Mouse (Mus musculus): ENCODE data around the gene Unc93b1. TPM values are rescaled to one million over a fixed set of nuclear protein-coding genes. Genes with fewer than 3 reads are reported as not detected.

Gene Unc93b1
- total and polyA plus RNA-seq, 2 experiments from 2014 or later, result 10.8 to 13.2 TPM

DNA sequence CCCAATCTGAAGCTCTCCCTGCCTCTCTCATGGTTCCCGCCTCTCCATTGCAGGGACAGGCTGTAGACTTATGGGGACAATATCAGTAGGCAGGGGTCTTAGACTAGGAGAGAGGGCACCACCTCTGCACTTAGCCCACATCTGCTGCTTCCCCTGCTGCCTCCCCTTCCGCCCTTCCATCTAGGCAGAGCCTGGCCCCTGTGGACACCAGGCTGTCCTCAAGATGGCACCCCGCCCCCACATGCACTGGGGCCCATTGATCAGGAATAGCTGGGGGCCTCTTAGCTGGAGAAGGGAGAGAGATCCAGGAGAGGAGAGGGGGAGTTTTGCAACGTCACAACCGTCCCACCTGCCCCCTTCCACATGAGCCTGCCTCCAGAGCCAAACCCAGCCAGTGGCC, 57.4 kb downstream of the Unc93b1 start, which contains the start of gene Tbx10:
Gene Tbx10, plus strand, starts transcription at position 337 of the 400 bp plus-strand sequence.
- Histone ChIP-seq H3K4me3 (ENCODE audit: low read depth, low read length) (no peak within 1 kb of the TSS), H3K9ac (no peak within 1 kb of the TSS), H3K4me1 (ENCODE audit: insufficient read depth) (no peaks in the 10 kb centered on the region), H3K27ac (ENCODE audit: low read depth, low read length) (no peak within 1 kb of the TSS), H3K27me3 (ENCODE audit: insufficient read depth, low read length) (no peaks in the 10 kb centered on the region; the same call in 1 of the 2 replicates), H3K4me2 (ENCODE audit: low read depth) (no peak within 1 kb of the TSS), H3K36me3 (ENCODE audit: insufficient read depth) (no peaks in the 10 kb centered on the region), H3K9me3 (ENCODE audit: low read length) (no peaks in the 10 kb centered on the region)
- no peak for DNase-seq
- no peak for TF ChIP-seq CTCF (IDR thresholded peaks at IDR 0.05; ENCODE audit: low read depth)
- no peak for ATAC-seq
- WGBS, result 54% methylated on average over 5 of the region's 5 CpGs

DNA sequence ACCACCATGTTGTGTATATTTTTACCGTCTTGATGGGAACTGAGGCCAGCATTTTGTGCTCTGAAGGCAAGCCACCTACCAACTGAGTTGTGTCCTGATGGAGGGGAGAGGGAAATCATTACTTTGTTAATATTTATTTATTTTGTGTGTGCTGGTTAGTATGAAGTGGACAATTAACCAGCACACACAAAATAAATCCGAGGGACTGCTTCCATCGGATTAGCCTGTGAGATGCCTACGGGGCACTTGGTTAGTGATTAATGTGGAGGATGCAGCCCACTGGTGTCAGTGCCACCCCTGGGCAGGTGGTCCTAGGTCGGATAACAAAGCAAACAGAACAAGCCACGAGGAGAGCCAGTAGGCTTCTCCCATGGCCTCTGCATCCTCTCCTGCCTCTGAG, 59.9 kb downstream of the Unc93b1 start:
- WGBS, result 64% methylated on average over 6 of the region's 6 CpGs
- Histone ChIP-seq H3K9ac (no peak overlapping the region), H3K36me3 (ENCODE audit: insufficient read depth) (no peaks in the 10 kb centered on the region), H3K4me3 (ENCODE audit: low read depth, low read length) (no peak overlapping the region), H3K27me3 (ENCODE audit: insufficient read depth, low read length) (no peaks in the 10 kb centered on the region; the same call in 1 of the 2 replicates), H3K27ac (ENCODE audit: low read depth, low read length) (no peak overlapping the region), H3K9me3 (ENCODE audit: low read length) (no peaks in the 10 kb centered on the region), H3K4me1 (ENCODE audit: insufficient read depth) (no peaks in the 10 kb centered on the region), H3K4me2 (ENCODE audit: low read depth) (no peak overlapping the region)
- TF ChIP-seq CTCF (IDR thresholded peaks at IDR 0.05; ENCODE audit: low read depth), result no peak
- no peak for ATAC-seq
- DNase-seq, result no peak

DNA sequence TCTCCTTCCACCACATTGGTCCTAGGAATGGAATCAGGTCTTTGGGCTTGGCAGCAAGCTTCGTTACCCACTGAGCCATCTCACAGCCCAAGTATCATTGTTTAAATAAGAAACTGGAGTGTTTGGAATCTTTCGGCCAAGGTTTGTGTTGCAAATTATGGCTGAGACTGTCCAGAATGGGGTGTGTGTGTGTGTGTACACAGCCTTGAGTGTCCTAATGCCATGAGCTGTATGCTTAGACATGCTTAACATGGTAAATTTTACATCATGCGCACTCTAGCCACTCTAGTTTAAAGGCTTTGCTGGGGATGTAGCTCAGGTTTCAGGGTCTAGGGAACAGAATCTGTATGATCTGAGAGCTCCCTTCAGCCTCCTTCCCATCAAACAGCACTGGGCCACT, 60.5 kb downstream of the Unc93b1 start:
- DNase-seq, result no peak
- H3K4me3 ChIP-seq (ENCODE audit: low read depth, low read length), result no peak overlapping the region
- H3K27me3 ChIP-seq (ENCODE audit: insufficient read depth, low read length), result no peaks in the 10 kb centered on the region; the same call in 1 of the 2 replicates
- ATAC-seq, result no peak
- TF ChIP-seq CTCF (IDR thresholded peaks at IDR 0.05; ENCODE audit: low read depth), result no peak
- H3K9me3 ChIP-seq (ENCODE audit: low read length), result no peaks in the 10 kb centered on the region
- no peaks in the 10 kb centered on the region for H3K4me1 ChIP-seq (ENCODE audit: insufficient read depth)
- H3K36me3 ChIP-seq (ENCODE audit: insufficient read depth), result no peaks in the 10 kb centered on the region
- H3K4me2 ChIP-seq (ENCODE audit: low read depth), result no peak overlapping the region
- H3K27ac ChIP-seq (ENCODE audit: low read depth, low read length), result no peak overlapping the region
- no peak overlapping the region for H3K9ac ChIP-seq
- WGBS, result 86% methylated on average over 3 of the region's 3 CpGs

DNA sequence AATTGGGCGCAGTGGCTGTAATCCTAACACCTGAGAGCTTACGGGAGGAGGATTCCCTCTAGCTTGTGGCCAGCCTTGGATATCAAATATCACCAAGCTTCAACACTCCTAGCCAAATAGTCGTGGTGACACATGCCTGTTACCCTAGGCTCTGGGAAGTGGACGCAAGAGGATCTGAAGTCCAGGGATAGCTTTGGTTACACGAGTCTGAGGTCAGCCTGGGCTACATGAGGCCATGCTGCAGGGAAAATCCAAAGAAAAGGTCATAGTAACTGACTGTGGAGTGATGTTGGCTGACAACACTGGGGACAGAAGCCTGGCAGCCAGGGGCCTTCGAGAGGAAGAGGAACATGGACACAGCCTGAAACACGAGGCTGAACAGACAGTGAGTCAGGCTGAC, 61.1 kb downstream of the Unc93b1 start:
- Histone ChIP-seq H3K9me3 (ENCODE audit: low read length) (no peaks in the 10 kb centered on the region), H3K27ac (ENCODE audit: low read depth, low read length) (no peak overlapping the region), H3K36me3 (ENCODE audit: insufficient read depth) (no peaks in the 10 kb centered on the region), H3K27me3 (ENCODE audit: insufficient read depth, low read length) (no peaks in the 10 kb centered on the region), H3K9ac (no peak overlapping the region), H3K4me2 (ENCODE audit: low read depth) (no peak overlapping the region), H3K4me1 (ENCODE audit: insufficient read depth) (peaks cover 3% of the 10 kb centered on the region; the same call in 1 of the 2 replicates), H3K4me3 (ENCODE audit: low read depth, low read length) (no peak overlapping the region)
- ATAC-seq (no peak), DNase-seq (no peak)
- no peak for TF ChIP-seq CTCF (IDR thresholded peaks at IDR 0.05; ENCODE audit: low read depth)
- WGBS, result 72% methylated on average over 7 of the region's 7 CpGs

DNA sequence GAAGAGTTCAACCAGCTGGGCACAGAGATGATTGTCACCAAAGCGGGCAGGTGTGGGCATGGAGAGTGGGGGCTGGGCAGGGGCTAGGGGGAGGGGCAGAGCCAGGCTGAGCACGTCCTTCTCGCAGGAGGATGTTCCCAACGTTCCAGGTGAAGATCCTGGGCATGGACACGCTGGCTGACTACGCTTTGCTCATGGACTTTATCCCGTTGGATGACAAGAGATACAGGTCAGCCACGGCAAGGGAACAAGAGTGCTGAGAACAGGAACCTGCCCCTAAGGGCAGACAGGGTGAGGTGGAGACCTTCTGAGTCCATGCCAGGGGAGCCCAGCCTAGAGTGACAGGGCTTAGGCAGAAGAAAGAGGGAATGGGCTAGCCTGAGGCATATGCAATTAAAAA, 61.8 kb downstream of the Unc93b1 start:
- Histone ChIP-seq H3K9me3 (ENCODE audit: low read length) (no peaks in the 10 kb centered on the region), H3K4me3 (ENCODE audit: low read depth, low read length) (no peak overlapping the region), H3K4me2 (ENCODE audit: low read depth) (no peak overlapping the region), H3K4me1 (ENCODE audit: insufficient read depth) (peaks cover 9% of the 10 kb centered on the region; the same call in 1 of the 2 replicates), H3K9ac (no peak overlapping the region), H3K36me3 (ENCODE audit: insufficient read depth) (no peaks in the 10 kb centered on the region), H3K27me3 (ENCODE audit: insufficient read depth, low read length) (no peaks in the 10 kb centered on the region), H3K27ac (ENCODE audit: low read depth, low read length) (no peak overlapping the region)
- DNase-seq, result no peak
- 88% methylated on average over 8 of the region's 8 CpGs for WGBS
- ATAC-seq, result no peak
- no peak for TF ChIP-seq CTCF (IDR thresholded peaks at IDR 0.05; ENCODE audit: low read depth)

DNA sequence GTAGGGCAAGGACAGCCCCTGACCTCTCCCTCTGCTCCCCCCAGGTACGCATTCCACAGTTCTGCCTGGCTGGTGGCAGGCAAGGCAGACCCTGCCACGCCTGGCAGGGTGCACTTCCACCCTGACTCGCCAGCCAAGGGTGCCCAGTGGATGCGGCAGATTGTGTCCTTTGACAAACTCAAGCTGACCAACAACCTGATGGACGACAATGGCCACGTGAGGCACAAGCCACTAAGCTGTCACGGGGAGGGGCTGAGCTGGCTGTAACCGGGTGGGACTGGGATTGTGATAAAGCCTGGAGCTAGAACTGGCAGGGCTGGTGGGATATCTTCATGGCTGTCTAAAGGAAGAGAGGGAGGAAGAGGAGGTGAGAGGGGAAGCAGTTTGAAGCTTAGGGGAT, 62.2 kb downstream of the Unc93b1 start:
- Histone ChIP-seq H3K27ac (ENCODE audit: low read depth, low read length) (no peak overlapping the region), H3K36me3 (ENCODE audit: insufficient read depth) (no peaks in the 10 kb centered on the region), H3K9ac (no peak overlapping the region), H3K27me3 (ENCODE audit: insufficient read depth, low read length) (no peaks in the 10 kb centered on the region), H3K4me1 (ENCODE audit: insufficient read depth) (peaks cover 10% of the 10 kb centered on the region; the same call in 1 of the 2 replicates), H3K9me3 (ENCODE audit: low read length) (no peaks in the 10 kb centered on the region), H3K4me2 (ENCODE audit: low read depth) (no peak overlapping the region), H3K4me3 (ENCODE audit: low read depth, low read length) (no peak overlapping the region)
- no peak for ATAC-seq
- WGBS, result 66% methylated on average over 8 of the region's 8 CpGs
- no peak for DNase-seq
- TF ChIP-seq CTCF (IDR thresholded peaks at IDR 0.05; ENCODE audit: low read depth), result no peak

DNA sequence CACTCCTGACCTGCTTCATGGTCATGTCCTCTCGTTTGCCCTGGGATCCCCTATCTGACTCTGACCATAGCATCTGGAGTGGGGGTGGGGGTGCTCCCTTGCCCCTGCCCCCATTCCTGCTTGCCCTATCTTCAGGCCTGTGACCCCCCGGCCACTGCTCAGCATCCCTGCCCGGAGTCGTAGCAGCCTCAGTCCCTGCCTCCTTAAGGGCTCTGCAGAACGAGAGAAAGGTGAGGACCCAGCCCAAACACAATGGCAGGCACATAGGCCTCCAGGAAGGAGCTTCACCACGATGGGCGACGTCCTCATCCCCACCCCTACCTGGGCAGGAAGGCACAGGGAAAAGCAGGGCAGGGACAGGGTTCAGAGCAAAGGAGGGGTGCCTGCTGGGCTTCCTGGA, 63.3 kb downstream of the Unc93b1 start:
- WGBS, result 78% methylated on average over 8 of the region's 8 CpGs

More for the DNA sequence above, 63.3 kb downstream of the Unc93b1 start:
- H3K36me3 ChIP-seq (ENCODE audit: insufficient read depth), result no peaks in the 10 kb centered on the region
- H3K4me2 ChIP-seq (ENCODE audit: low read depth), result no peak overlapping the region
- no peak overlapping the region for H3K27ac ChIP-seq (ENCODE audit: low read depth, low read length)
- TF ChIP-seq CTCF (IDR thresholded peaks at IDR 0.05; ENCODE audit: low read depth), result no peak
- H3K27me3 ChIP-seq (ENCODE audit: insufficient read depth, low read length), result no peaks in the 10 kb centered on the region
- H3K4me3 ChIP-seq (ENCODE audit: low read depth, low read length), result no peak overlapping the region
- peaks cover 10% of the 10 kb centered on the region; the same call in 1 of the 2 replicates for H3K4me1 ChIP-seq (ENCODE audit: insufficient read depth)
- DNase-seq (no peak), ATAC-seq (no peak)
- no peak overlapping the region for H3K9ac ChIP-seq
- H3K9me3 ChIP-seq (ENCODE audit: low read length), result no peaks in the 10 kb centered on the region

Other genes starting within 250 kb of the Unc93b1 start
- 7.9 and 11.1 TPM in 2 replicates for gene Lrp5, start 248.6 kb upstream of the Unc93b1 start, total RNA-seq (2014; rRNA removed)
- 0.50 and 0.56 TPM in 2 replicates for gene Lrp5, start 248.6 kb upstream of the Unc93b1 start, polyA plus RNA-seq (2015; fragmentation: Nextera tagmentation; extraction: Ambion mirVana)
- 33.6 and 37.2 TPM in 2 replicates for gene 1810055G02Rik, start 226.9 kb upstream of the Unc93b1 start, total RNA-seq (2014; rRNA removed)
- 38.4 and 39.0 TPM in 2 replicates for gene 1810055G02Rik, start 226.9 kb upstream of the Unc93b1 start, polyA plus RNA-seq (2015; fragmentation: Nextera tagmentation; extraction: Ambion mirVana)
- gene Kmt5b, start 167.8 kb upstream of the Unc93b1 start, total RNA-seq (2014; rRNA removed), result 80.7 and 103 TPM in 2 replicates
- 24.3 and 38.1 TPM in 2 replicates for gene Kmt5b, start 167.8 kb upstream of the Unc93b1 start, polyA plus RNA-seq (2015; fragmentation: Nextera tagmentation; extraction: Ambion mirVana)
- gene Chka, start 83.4 kb upstream of the Unc93b1 start, total RNA-seq (2014; rRNA removed), result 67.0 and 69.4 TPM in 2 replicates
- gene Chka, start 83.4 kb upstream of the Unc93b1 start, polyA plus RNA-seq (2015; fragmentation: Nextera tagmentation; extraction: Ambion mirVana), result 49.4 and 53.9 TPM in 2 replicates
- gene Tcirg1, start 28.1 kb upstream of the Unc93b1 start, total RNA-seq (2014; rRNA removed), result 21.4 and 23.5 TPM in 2 replicates
- gene Tcirg1, start 28.1 kb upstream of the Unc93b1 start, polyA plus RNA-seq (2015; fragmentation: Nextera tagmentation; extraction: Ambion mirVana), result 9.3 and 9.9 TPM in 2 replicates
- 137 and 148 TPM in 2 replicates for gene Ndufs8, start 22.4 kb upstream of the Unc93b1 start, total RNA-seq (2014; rRNA removed)
- 261 and 281 TPM in 2 replicates for gene Ndufs8, start 22.4 kb upstream of the Unc93b1 start, polyA plus RNA-seq (2015; fragmentation: Nextera tagmentation; extraction: Ambion mirVana)
- gene Aldh3b1, start 5.4 kb upstream of the Unc93b1 start, total RNA-seq (2014; rRNA removed), result 1.7 and 4.2 TPM in 2 replicates
- 3.6 and 4.1 TPM in 2 replicates for gene Aldh3b1, start 5.4 kb upstream of the Unc93b1 start, polyA plus RNA-seq (2015; fragmentation: Nextera tagmentation; extraction: Ambion mirVana)
- not detected in 2 replicates for gene Aldh3b3, start 23.5 kb downstream of the Unc93b1 start, total RNA-seq (2014; rRNA removed)
- gene Aldh3b3, start 23.5 kb downstream of the Unc93b1 start, polyA plus RNA-seq (2015; fragmentation: Nextera tagmentation; extraction: Ambion mirVana), result not detected in 2 replicates
- gene Aldh3b2, start 37.1 kb downstream of the Unc93b1 start, total RNA-seq (2014; rRNA removed), result 1.5 and 2.7 TPM in 2 replicates
- 1.8 and 1.9 TPM in 2 replicates for gene Aldh3b2, start 37.1 kb downstream of the Unc93b1 start, polyA plus RNA-seq (2015; fragmentation: Nextera tagmentation; extraction: Ambion mirVana)
- gene Acy3, start 51.4 kb downstream of the Unc93b1 start, total RNA-seq (2014; rRNA removed), result 2.2 and 2.5 TPM in 2 replicates
- 2.2 and 2.8 TPM in 2 replicates for gene Acy3, start 51.4 kb downstream of the Unc93b1 start, polyA plus RNA-seq (2015; fragmentation: Nextera tagmentation; extraction: Ambion mirVana)
- gene Tbx10, start 57.6 kb downstream of the Unc93b1 start, total RNA-seq (2014; rRNA removed), result not detected in 2 replicates
- gene Tbx10, start 57.6 kb downstream of the Unc93b1 start, polyA plus RNA-seq (2015; fragmentation: Nextera tagmentation; extraction: Ambion mirVana), result not detected in 2 replicates
- gene Nudt8, start 65.4 kb downstream of the Unc93b1 start, total RNA-seq (2014; rRNA removed), result 26.7 and 30.8 TPM in 2 replicates
- gene Nudt8, start 65.4 kb downstream of the Unc93b1 start, polyA plus RNA-seq (2015; fragmentation: Nextera tagmentation; extraction: Ambion mirVana), result 36.3 and 40.4 TPM in 2 replicates
- gene Gm49405, start 65.4 kb downstream of the Unc93b1 start, total RNA-seq (2014; rRNA removed), result 7.8 and 8.5 TPM in 2 replicates
- gene Gm49405, start 65.4 kb downstream of the Unc93b1 start, polyA plus RNA-seq (2015; fragmentation: Nextera tagmentation; extraction: Ambion mirVana), result 2.1 and 2.6 TPM in 2 replicates
- 16.0 and 17.8 TPM in 2 replicates for gene Doc2g, start 68.1 kb downstream of the Unc93b1 start, total RNA-seq (2014; rRNA removed)
- gene Doc2g, start 68.1 kb downstream of the Unc93b1 start, polyA plus RNA-seq (2015; fragmentation: Nextera tagmentation; extraction: Ambion mirVana), result 5.7 and 6.3 TPM in 2 replicates
- gene Ndufv1, start 77.6 kb downstream of the Unc93b1 start, total RNA-seq (2014; rRNA removed), result 250 and 281 TPM in 2 replicates
- gene Ndufv1, start 77.6 kb downstream of the Unc93b1 start, polyA plus RNA-seq (2015; fragmentation: Nextera tagmentation; extraction: Ambion mirVana), result 268 TPM in 2 replicates
- 245 and 296 TPM in 2 replicates for gene Gstp1, start 102.8 kb downstream of the Unc93b1 start, total RNA-seq (2014; rRNA removed)
- 619 and 642 TPM in 2 replicates for gene Gstp1, start 102.8 kb downstream of the Unc93b1 start, polyA plus RNA-seq (2015; fragmentation: Nextera tagmentation; extraction: Ambion mirVana)
- gene Gstp2, start 110.8 kb downstream of the Unc93b1 start, total RNA-seq (2014; rRNA removed), result 2.7 TPM in 1 of 2 replicates, not detected in the other
- gene Gstp2, start 110.8 kb downstream of the Unc93b1 start, polyA plus RNA-seq (2015; fragmentation: Nextera tagmentation; extraction: Ambion mirVana), result 0.54 and 2.5 TPM in 2 replicates
- gene Gstp3, start 124.4 kb downstream of the Unc93b1 start, total RNA-seq (2014; rRNA removed), result not detected in 2 replicates
- gene Gstp3, start 124.4 kb downstream of the Unc93b1 start, polyA plus RNA-seq (2015; fragmentation: Nextera tagmentation; extraction: Ambion mirVana), result not detected in 2 replicates
- gene Cabp2, start 146.4 kb downstream of the Unc93b1 start, total RNA-seq (2014; rRNA removed), result not detected in 2 replicates
- gene Cabp2, start 146.4 kb downstream of the Unc93b1 start, polyA plus RNA-seq (2015; fragmentation: Nextera tagmentation; extraction: Ambion mirVana), result not detected in 2 replicates
- gene Cdk2ap2, start 162.0 kb downstream of the Unc93b1 start, total RNA-seq (2014; rRNA removed), result 34.4 and 35.4 TPM in 2 replicates
- gene Cdk2ap2, start 162.0 kb downstream of the Unc93b1 start, polyA plus RNA-seq (2015; fragmentation: Nextera tagmentation; extraction: Ambion mirVana), result 59.9 and 65.4 TPM in 2 replicates
- 108 and 127 TPM in 2 replicates for gene Pitpnm1, start 164.8 kb downstream of the Unc93b1 start, total RNA-seq (2014; rRNA removed)
- 68.8 and 82.9 TPM in 2 replicates for gene Pitpnm1, start 164.8 kb downstream of the Unc93b1 start, polyA plus RNA-seq (2015; fragmentation: Nextera tagmentation; extraction: Ambion mirVana)
- gene Aip, start 190.7 kb downstream of the Unc93b1 start, total RNA-seq (2014; rRNA removed), result 25.8 and 33.9 TPM in 2 replicates
- gene Aip, start 190.7 kb downstream of the Unc93b1 start, polyA plus RNA-seq (2015; fragmentation: Nextera tagmentation; extraction: Ambion mirVana), result 85.7 and 86.2 TPM in 2 replicates
- gene Gpr152, start 204.6 kb downstream of the Unc93b1 start, total RNA-seq (2014; rRNA removed), result 0.19 and 0.23 TPM in 2 replicates
- gene Gpr152, start 204.6 kb downstream of the Unc93b1 start, polyA plus RNA-seq (2015; fragmentation: Nextera tagmentation; extraction: Ambion mirVana), result not detected in 2 replicates
- gene Cabp4, start 208.8 kb downstream of the Unc93b1 start, total RNA-seq (2014; rRNA removed), result not detected in 2 replicates
- gene Cabp4, start 208.8 kb downstream of the Unc93b1 start, polyA plus RNA-seq (2015; fragmentation: Nextera tagmentation; extraction: Ambion mirVana), result 0.06 and 0.08 TPM in 2 replicates
- 128 and 182 TPM in 2 replicates for gene Coro1b, start 213.4 kb downstream of the Unc93b1 start, total RNA-seq (2014; rRNA removed)
- gene Coro1b, start 213.4 kb downstream of the Unc93b1 start, polyA plus RNA-seq (2015; fragmentation: Nextera tagmentation; extraction: Ambion mirVana), result 106 and 112 TPM in 2 replicates
- gene Ptprcap, start 218.4 kb downstream of the Unc93b1 start, total RNA-seq (2014; rRNA removed), result 0.77 and 1.2 TPM in 2 replicates
- gene Ptprcap, start 218.4 kb downstream of the Unc93b1 start, polyA plus RNA-seq (2015; fragmentation: Nextera tagmentation; extraction: Ambion mirVana), result 0.48 and 0.59 TPM in 2 replicates
- gene Rps6kb2, start 228.2 kb downstream of the Unc93b1 start, total RNA-seq (2014; rRNA removed), result 23.5 and 33.5 TPM in 2 replicates
- 51.9 and 55.5 TPM in 2 replicates for gene Rps6kb2, start 228.2 kb downstream of the Unc93b1 start, polyA plus RNA-seq (2015; fragmentation: Nextera tagmentation; extraction: Ambion mirVana)
- gene Carns1, start 240.3 kb downstream of the Unc93b1 start, total RNA-seq (2014; rRNA removed), result 4.1 and 4.4 TPM in 2 replicates
- 3.1 and 4.7 TPM in 2 replicates for gene Carns1, start 240.3 kb downstream of the Unc93b1 start, polyA plus RNA-seq (2015; fragmentation: Nextera tagmentation; extraction: Ambion mirVana)

Measured in forebrain, postnatal 0 days (tissue).